Mouse (Mus musculus) forebrain, embryonic 11.5 days (tissue): ENCODE measurements around the gene Map3k1. TPM values are rescaled to one million over a fixed set of nuclear protein-coding genes. Genes with fewer than 3 reads are reported as not detected.
A peak's percentile ranks its signal among the peaks of the same experiment; 100 is the strongest.

Experiments
- ATAC-seq: fragments of 200-750 bp; cut with Nextera tagmentation; replicated peaks from 2 replicates; pipeline ENCODE4 v1.8.0; 2017; ENCODE audit warnings: moderate TSS enrichment; ENCODE audit not compliant: low FRiP score
- DNase-seq: peaks from one replicate; pipeline ENCODE4 v3.0.0-alpha.2; 2017; ENCODE audit warnings: low spot score
- H3K27ac ChIP-seq: fragments of 300-500 bp; sonication (generic); 2 replicates; pipeline ENCODE4 v1.5.1; 2014; ENCODE audit warnings: low read depth, low read length
- H3K27me3 ChIP-seq: fragments of 300-500 bp; sonication (generic); 2 replicates; pipeline ENCODE4 v1.6.1; 2014; ENCODE audit warnings: mild to moderate bottlenecking, low read length, mixed read lengths; ENCODE audit not compliant: control insufficient read depth, insufficient read depth
- H3K36me3 ChIP-seq: fragments of 300-500 bp; sonication (generic); 2 replicates; pipeline ENCODE4 v1.6.1; 2014; ENCODE audit warnings: mild to moderate bottlenecking, low read length, moderate library complexity, mixed read lengths; ENCODE audit not compliant: control insufficient read depth, insufficient read depth
- H3K4me1 ChIP-seq: fragments of 300-500 bp; sonication (generic); replicated peaks from 2 replicates; pipeline ENCODE4 v1.6.1; 2014; ENCODE audit warnings: low read length, mixed read lengths; ENCODE audit not compliant: control insufficient read depth, insufficient read depth
- H3K4me2 ChIP-seq: fragments of 300-500 bp; sonication (generic); 2 replicates; pipeline ENCODE4 v1.6.1; 2014; ENCODE audit warnings: low read depth, mild to moderate bottlenecking, low read length, moderate library complexity, mixed read lengths; ENCODE audit not compliant: severe bottlenecking
- H3K4me3 ChIP-seq: fragments of 300-500 bp; sonication (generic); 2 replicates; pipeline ENCODE4 v1.5.1; 2014; ENCODE audit warnings: low read depth, low read length
- H3K9ac ChIP-seq: fragments of 300-500 bp; sonication (generic); 2 replicates; pipeline ENCODE4 v1.6.1; 2014; ENCODE audit warnings: low read length
- H3K9me3 ChIP-seq: fragments of 300-500 bp; sonication (generic); 2 replicates; pipeline ENCODE4 v1.6.1; 2016; ENCODE audit warnings: low read length, mixed read lengths; ENCODE audit not compliant: control insufficient read depth
- WGBS: fragments of 180-500 bp; shearing (Covaris S2); extraction: QIAGEN DNeasy Blood & Tissue Kit; methylation state at CpG from one replicate; pipeline ENCODE4 v1.1.7; 2014; 5-methylcytosine and 5-hydroxymethylcytosine counted together
- polyA plus RNA-seq: library from polyadenylated mRNA; unstranded; fragments of >200 nt; fragmentation: Nextera tagmentation; extraction: Ambion mirVana; gene quantifications from 2 replicates; pipeline ENCODE4 v1.2.1, GENCODE M21; 2014

Map3k1 gene
- polyA plus RNA-seq, 1 experiment from 2014 or later = 13.7 TPM

DNA sequence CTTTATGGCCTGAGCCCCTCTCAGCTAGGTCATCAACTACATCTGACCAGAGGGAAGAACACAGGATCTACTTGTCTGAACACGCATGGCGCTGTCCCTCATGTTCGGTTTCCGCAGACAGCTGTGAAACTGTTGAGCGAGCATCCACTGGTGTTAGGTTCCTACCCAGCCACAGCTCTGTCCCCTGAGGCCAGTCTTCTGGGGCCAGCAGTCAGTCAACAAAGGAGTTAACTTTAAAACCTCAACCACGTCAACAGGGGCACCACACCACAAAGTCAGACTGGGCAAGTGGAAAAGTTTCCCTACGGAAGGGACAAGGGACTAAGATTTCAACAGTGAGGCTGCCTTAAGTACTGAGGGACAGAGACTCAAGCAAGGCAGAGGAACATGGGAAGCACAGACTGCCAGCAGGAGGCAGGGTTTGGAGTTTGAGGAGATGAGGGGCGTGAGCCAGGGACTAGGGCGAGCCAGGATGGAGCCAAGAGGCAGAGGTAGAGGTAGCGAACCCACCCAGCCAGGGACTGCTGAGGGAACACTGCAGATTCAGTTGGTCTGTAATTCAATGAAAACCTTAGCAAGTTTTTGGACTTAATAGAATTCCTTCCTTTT lies 7.0 kb downstream of the Map3k1 start:
- DNase-seq = no peak
- H3K9ac ChIP-seq = no peak overlapping the region
- no peaks in the 10 kb centered on the region for H3K36me3 ChIP-seq
- no peak overlapping the region for H3K4me2 ChIP-seq
- ATAC-seq = no peak
- peaks cover 13% of the 10 kb centered on the region; the same call in 1 of the 2 replicates for H3K4me1 ChIP-seq
- no peaks in the 10 kb centered on the region for H3K27me3 ChIP-seq
- H3K9me3 ChIP-seq = no peaks in the 10 kb centered on the region
- no peak overlapping the region for H3K4me3 ChIP-seq
- no peak overlapping the region for H3K27ac ChIP-seq
- 74% methylated on average over 10 of the region's 10 CpGs for WGBS

DNA sequence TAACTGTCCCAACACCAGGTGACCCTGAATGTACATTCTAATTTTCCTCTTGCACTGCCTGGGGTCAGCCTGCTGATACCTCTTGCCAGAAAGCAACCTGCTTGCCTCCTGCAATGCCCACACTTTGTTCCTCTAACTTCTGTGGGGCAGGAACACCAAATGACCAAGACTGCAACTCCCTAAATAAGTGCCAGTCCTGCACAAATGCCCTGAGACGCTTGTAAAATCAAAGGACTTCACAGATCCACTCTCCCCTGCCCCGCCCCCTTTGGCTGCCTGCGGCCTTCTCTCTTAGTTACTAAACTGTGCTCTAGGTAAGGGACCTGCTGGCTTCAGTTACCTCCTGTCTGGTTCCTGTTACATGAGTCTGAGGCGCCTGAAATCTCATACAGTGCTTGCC lies 7.9 kb downstream of the Map3k1 start:
- Histone ChIP-seq H3K4me2 (no peak overlapping the region), H3K27ac (no peak overlapping the region), H3K27me3 (no peaks in the 10 kb centered on the region), H3K9ac (no peak overlapping the region), H3K4me3 (no peak overlapping the region), H3K4me1 (peaks cover 13% of the 10 kb centered on the region; the same call in 1 of the 2 replicates), H3K36me3 (no peaks in the 10 kb centered on the region), H3K9me3 (no peaks in the 10 kb centered on the region)
- no peak for DNase-seq
- ATAC-seq = no peak
- 45% methylated on average over 4 of the region's 4 CpGs for WGBS

DNA sequence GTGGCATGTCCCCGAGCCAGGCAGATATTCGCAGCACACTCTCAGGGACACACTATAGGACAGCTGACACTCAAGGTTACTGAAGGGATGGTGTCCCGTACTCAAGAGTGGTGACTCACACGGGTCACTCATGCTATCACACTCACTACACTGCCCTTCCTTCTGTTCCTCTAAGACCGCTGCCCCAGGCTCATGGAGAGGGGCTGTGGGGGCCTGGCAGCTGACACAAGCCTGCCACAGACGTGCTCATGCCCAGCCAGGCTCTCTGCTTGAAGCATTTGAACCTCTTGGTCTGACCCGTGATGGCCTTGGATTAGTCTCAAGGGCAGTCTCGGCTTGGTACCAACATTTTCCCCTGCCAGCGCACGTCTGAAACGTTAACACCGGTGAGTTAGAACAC lies 10.7 kb downstream of the Map3k1 start:
- DNase-seq = no peak
- H3K9me3 ChIP-seq = no peaks in the 10 kb centered on the region
- no peak overlapping the region for H3K4me2 ChIP-seq
- H3K27ac ChIP-seq = no peak overlapping the region
- no peaks in the 10 kb centered on the region for H3K27me3 ChIP-seq
- H3K36me3 ChIP-seq = no peaks in the 10 kb centered on the region
- no peak overlapping the region for H3K4me3 ChIP-seq
- WGBS = 76% methylated on average over 12 of the region's 12 CpGs
- H3K9ac ChIP-seq = no peak overlapping the region; the same call in 1 of the 2 replicates
- peaks cover 13% of the 10 kb centered on the region; the same call in 1 of the 2 replicates for H3K4me1 ChIP-seq
- ATAC-seq = 0 out of 2 replicates have a peak, but pooled peaks have one; percentile 35

DNA sequence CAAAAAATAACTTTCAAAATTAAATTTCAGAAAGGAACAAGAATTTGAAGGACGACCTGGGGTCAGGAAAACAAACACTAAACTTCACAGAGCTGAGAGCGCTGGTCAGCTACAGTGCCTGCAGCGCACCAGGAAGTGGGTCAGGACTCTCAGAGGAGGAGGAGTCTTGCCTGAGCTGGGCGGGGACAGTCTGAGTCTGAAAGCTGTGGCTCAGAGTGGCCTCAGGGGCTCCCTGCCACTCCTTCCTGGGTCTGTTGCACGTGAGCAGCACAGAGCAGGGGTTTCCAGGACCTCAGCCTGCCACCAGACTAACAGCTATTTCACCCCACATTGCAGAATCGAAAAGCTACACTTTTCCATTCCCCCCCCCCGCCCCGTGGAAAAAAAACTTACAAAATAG lies 11.8 kb downstream of the Map3k1 start:
- H3K9ac ChIP-seq = no peak overlapping the region
- ATAC-seq (peak; percentile 84), DNase-seq (peak; percentile 79)
- no peak overlapping the region for H3K4me3 ChIP-seq
- no peak overlapping the region for H3K27ac ChIP-seq
- 9% methylated on average over 8 of the region's 8 CpGs for WGBS
- H3K36me3 ChIP-seq = no peaks in the 10 kb centered on the region
- no peaks in the 10 kb centered on the region for H3K27me3 ChIP-seq
- no peaks in the 10 kb centered on the region for H3K9me3 ChIP-seq
- no peak overlapping the region for H3K4me2 ChIP-seq
- peaks cover 16% of the 10 kb centered on the region; the same call in 1 of the 2 replicates for H3K4me1 ChIP-seq

DNA sequence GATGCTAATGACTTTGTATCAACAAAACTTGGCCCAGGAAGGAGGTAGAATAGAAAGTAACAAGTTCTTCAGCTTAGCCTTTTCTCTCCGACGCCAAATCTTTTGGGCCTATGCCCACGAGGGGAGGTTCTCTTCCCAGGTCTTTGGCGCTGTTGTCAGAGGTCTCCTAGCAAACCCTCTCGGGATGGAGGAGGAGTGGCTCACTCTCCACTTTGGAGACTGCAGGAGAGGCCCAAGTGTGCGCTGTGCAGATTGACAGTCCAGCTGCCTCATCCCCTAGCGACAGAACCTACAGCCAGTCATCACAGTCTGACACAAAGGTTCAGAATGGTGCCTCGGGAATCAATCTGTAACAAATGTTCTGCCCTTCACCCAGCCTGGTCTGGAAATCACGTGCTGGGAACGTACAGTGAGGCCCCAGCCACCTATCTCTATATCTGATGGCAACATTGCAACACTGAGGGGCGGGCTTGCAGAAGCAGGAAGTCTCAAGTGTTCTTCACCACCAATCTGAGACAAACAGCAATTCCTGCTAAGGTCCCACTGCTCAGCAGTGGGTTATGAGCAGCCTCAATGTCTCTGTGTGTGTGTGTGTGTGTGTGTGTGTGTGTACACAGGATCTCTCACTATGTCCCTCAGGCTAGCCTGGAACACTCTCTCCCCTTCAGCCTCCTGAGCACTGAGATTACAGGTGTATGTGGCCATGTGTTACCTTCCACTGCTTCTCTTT lies 12.4 kb downstream of the Map3k1 start:
- Histone ChIP-seq H3K9ac (no peak overlapping the region), H3K4me3 (no peak overlapping the region), H3K9me3 (no peaks in the 10 kb centered on the region), H3K27me3 (no peaks in the 10 kb centered on the region), H3K4me1 (peaks cover 19% of the 10 kb centered on the region; the same call in 1 of the 2 replicates), H3K4me2 (no peak overlapping the region), H3K36me3 (no peaks in the 10 kb centered on the region), H3K27ac (no peak overlapping the region)
- DNase-seq (no peak), ATAC-seq (0 out of 2 replicates have a peak, but pooled peaks have one; percentile 45)
- 78% methylated on average over 11 of the region's 11 CpGs for whole genome bisulfite sequencing

DNA sequence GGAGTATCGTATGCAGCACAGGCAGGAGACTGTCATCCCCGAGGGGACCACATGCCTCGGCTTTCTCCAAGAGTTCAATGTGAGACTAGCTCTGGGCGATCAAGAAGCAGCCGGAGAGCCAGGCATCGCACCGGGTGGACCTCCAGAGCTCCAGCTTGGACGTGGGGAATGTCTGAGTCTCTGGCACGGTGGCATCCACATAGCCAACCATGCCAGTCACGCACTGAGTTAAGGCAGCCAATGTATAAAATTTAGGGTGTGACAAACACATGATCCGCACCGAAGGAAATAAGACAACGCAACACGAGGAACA lies 15.9 kb downstream of the Map3k1 start:
- H3K36me3 ChIP-seq = no peaks in the 10 kb centered on the region
- H3K9me3 ChIP-seq = no peaks in the 10 kb centered on the region
- DNase-seq = no peak
- H3K4me3 ChIP-seq = no peak overlapping the region
- WGBS = 96% methylated on average over 14 of the region's 14 CpGs
- H3K4me1 ChIP-seq = peaks cover 20% of the 10 kb centered on the region; the same call in 1 of the 2 replicates
- no peak for ATAC-seq
- H3K9ac ChIP-seq = no peak overlapping the region
- H3K27me3 ChIP-seq = no peaks in the 10 kb centered on the region
- H3K27ac ChIP-seq = no peak overlapping the region
- H3K4me2 ChIP-seq = no peak overlapping the region

DNA sequence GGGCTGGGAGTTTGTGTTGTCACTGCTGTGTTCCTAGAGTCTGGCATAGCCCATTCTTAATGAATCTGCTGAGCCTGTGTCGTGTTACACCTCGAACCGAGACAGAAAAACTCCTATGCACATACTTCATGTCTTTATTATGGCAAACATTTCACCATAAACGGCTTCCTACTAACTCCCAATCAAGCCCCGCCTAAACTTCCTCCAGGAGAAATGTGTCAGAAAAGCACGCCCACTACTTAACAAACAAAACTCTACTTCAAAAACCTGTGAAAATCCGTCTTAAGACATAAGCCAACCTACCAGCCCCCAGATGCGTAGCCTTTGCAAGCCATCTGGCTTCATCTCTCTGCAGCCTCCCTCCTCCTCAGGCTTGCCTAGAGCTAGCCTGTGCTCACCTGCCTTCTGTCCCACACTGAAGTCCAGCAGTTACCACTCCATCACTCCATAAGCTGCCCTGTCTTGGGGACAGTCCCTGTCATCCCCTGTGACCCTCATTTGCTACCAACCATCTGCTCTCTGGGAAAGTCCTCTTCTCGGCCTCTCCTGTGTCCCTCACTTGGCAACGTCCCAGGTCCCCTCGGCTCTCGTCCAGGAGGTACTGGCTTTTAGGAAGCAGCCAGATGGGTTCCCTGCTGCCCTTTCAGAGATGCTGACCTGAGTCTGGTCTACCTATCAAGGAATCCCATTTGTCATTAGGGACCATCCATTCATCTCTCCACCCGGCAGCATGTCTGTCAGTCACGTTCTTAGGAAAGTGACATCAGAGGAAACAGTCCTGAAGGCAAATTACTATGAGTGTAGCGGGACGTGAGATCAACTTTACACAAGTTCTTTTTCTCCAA lies 16.4 kb downstream of the Map3k1 start:
- Histone ChIP-seq H3K4me2 (no peak overlapping the region), H3K27me3 (no peaks in the 10 kb centered on the region), H3K9ac (no peak overlapping the region), H3K4me1 (peaks cover 15% of the 10 kb centered on the region; the same call in 1 of the 2 replicates), H3K27ac (no peak overlapping the region), H3K4me3 (no peak overlapping the region), H3K9me3 (no peaks in the 10 kb centered on the region), H3K36me3 (no peaks in the 10 kb centered on the region)
- DNase-seq (no peak), ATAC-seq (no peak)
- WGBS = 77% methylated on average over 16 of the region's 16 CpGs

DNA sequence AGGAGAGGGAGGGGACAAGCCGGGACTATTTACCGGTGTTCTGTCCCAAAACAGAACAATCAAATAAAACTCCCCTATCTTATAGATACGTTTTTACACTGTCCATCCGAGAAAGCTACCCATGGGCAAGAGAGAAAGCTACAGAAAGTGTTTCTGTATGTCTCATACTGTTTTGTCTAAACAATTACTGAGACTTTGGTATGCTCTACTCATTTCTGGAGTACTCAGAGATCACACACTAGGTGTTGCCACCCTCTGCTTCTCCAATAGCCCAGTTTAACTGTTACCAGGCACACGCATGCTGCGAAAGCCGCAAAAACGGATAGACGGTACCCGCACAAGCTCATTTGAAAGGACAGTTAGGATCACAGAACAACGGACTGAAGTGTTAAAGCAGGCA lies 17.2 kb downstream of the Map3k1 start:
- Histone ChIP-seq H3K27ac (no peak overlapping the region), H3K4me1 (peaks cover 10% of the 10 kb centered on the region; the same call in 1 of the 2 replicates)
- DNase-seq = no peak

More for the DNA sequence above, 17.2 kb downstream of the Map3k1 start:
- Histone ChIP-seq H3K4me3 (no peak overlapping the region), H3K9me3 (no peaks in the 10 kb centered on the region), H3K36me3 (no peaks in the 10 kb centered on the region), H3K9ac (no peak overlapping the region), H3K27me3 (no peaks in the 10 kb centered on the region), H3K4me2 (no peak overlapping the region)
- 91% methylated on average over 11 of the region's 11 CpGs for WGBS
- ATAC-seq = no peak
